Comparison of ENCODE assay signal across 22 mouse cellular contexts in genomic region chr10:87654112-87654511, GRCm38 (mm10).
DNase-seq lines count a peak whose midpoint lies in the region; ATAC-seq and TF ChIP-seq lines count a peak whose summit lies in the region.
"Had no signal": no experiment of that assay in that cellular context is flagged by ENCODE, and none has a peak within 500 bp of the region (broad histone marks: within the 10 kb centered on the region; RNA-seq: fewer than 3 reads in every experiment).

No protein-coding gene starts in this region.

- no peak overlapping the region for H3K4me2 ChIP-seq in stomach, embryonic 16.5 days (ENCODE audit: low read depth, low read length)
- no peak overlapping the region for H3K4me2 ChIP-seq in stomach, postnatal 0 days (replicated peaks; ENCODE audit: low read depth)
- H3K4me2 ChIP-seq: embryonic facial prominence, embryonic 15.5 days; forebrain, embryonic 15.5 days; heart, embryonic 15.5 days; hindbrain, embryonic 13.5 days had no signal

- 65% methylated on average over 4 of the region's 4 CpGs for WGBS in stomach, embryonic 16.5 days
- 51% methylated on average over 4 of the region's 4 CpGs for WGBS in stomach, postnatal 0 days

- H3K4me3 ChIP-seq in gastrocnemius, adult 2 months: no peak overlapping the region
- no peak overlapping the region for H3K4me3 ChIP-seq in stomach, embryonic 16.5 days (replicated peaks; ENCODE audit: low read length)
- H3K4me3 ChIP-seq in stomach, postnatal 0 days (ENCODE audit: low read depth, low read length): no peak overlapping the region
- H3K4me3 ChIP-seq: embryonic facial prominence, embryonic 15.5 days; forebrain, embryonic 15.5 days; heart, embryonic 10.5 days; heart, embryonic 15.5 days; hindbrain, embryonic 13.5 days had no signal

- ATAC-seq in stomach, embryonic 16.5 days (ENCODE audit: insufficient read depth, low FRiP score): no peak
- no peak for ATAC-seq in stomach, postnatal 0 days (ENCODE audit: low FRiP score, low TSS enrichment)
- ATAC-seq: forebrain, embryonic 15.5 days; hindbrain, postnatal 0 days had no signal

- no peaks in the 10 kb centered on the region for H3K27me3 ChIP-seq in stomach, embryonic 16.5 days (ENCODE audit: control insufficient read depth, insufficient read depth, low read length)
- H3K27me3 ChIP-seq in stomach, postnatal 0 days (ENCODE audit: control insufficient read depth, insufficient read depth, low read length): no peaks in the 10 kb centered on the region
- H3K27me3 ChIP-seq: embryonic facial prominence, embryonic 15.5 days; forebrain, embryonic 15.5 days; heart, embryonic 15.5 days; hindbrain, embryonic 13.5 days had no signal

- peak overlapping the region; percentile 31; the same call in 1 of the 2 replicates for H3K27ac ChIP-seq in gastrocnemius, adult 2 months
- H3K27ac ChIP-seq in stomach, embryonic 16.5 days (ENCODE audit: low read length): peak overlapping the region; percentile 25; the same call in 1 of the 2 replicates
- no peak overlapping the region for H3K27ac ChIP-seq in stomach, postnatal 0 days (replicated peaks)
- H3K27ac ChIP-seq: embryonic facial prominence, embryonic 15.5 days; forebrain, embryonic 15.5 days; heart, embryonic 10.5 days; heart, embryonic 15.5 days; hindbrain, embryonic 13.5 days; hindbrain, postnatal 0 days had no signal

- no peaks in the 10 kb centered on the region for H3K9me3 ChIP-seq in stomach, embryonic 16.5 days (replicated peaks; ENCODE audit: control insufficient read depth, low read length)
- H3K9me3 ChIP-seq in stomach, postnatal 0 days (ENCODE audit: control insufficient read depth, low read length): no peaks in the 10 kb centered on the region
- H3K9me3 ChIP-seq: embryonic facial prominence, embryonic 15.5 days; forebrain, embryonic 15.5 days; heart, embryonic 10.5 days; heart, embryonic 15.5 days; hindbrain, embryonic 13.5 days had no signal

- no peak for TF ChIP-seq CTCF in gastrocnemius, adult 2 months (IDR thresholded peaks at IDR 0.05)
- TF ChIP-seq CTCF in stomach, postnatal 0 days (IDR thresholded peaks at IDR 0.05; ENCODE audit: low read depth): no peak

- intact Hi-C loops in gastrocnemius, adult 2 months (cut with DNase I): no loop called here
- intact Hi-C loops in gastrocnemius, postnatal 36 days (cut with DNase I): loop anchor here (5.0 kb wide), 1 partner anchor 653 kb away; no protein-coding TSS in a partner anchor
- intact Hi-C loops in left cerebral cortex, postnatal 14 days (cut with DNase I): loop anchor here (10.0 kb wide), 1 partner anchor 651 kb away; no protein-coding TSS in a partner anchor
- intact Hi-C loops in left cerebral cortex, postnatal 10 days (cut with DNase I): loop anchor here (10.0 kb wide), 1 partner anchor 651 kb away; no protein-coding TSS in a partner anchor

- H3K9ac ChIP-seq in stomach, embryonic 16.5 days (ENCODE audit: low read length): no peak overlapping the region
- no peak overlapping the region for H3K9ac ChIP-seq in stomach, postnatal 0 days (ENCODE audit: low read length)
- H3K9ac ChIP-seq: embryonic facial prominence, embryonic 15.5 days; forebrain, embryonic 15.5 days; heart, embryonic 15.5 days; hindbrain, embryonic 13.5 days had no signal

- TF ChIP-seq EP300 in stomach, postnatal 0 days (optimal IDR thresholded peaks at IDR 0.05): no peak

- no peak for DNase-seq in gastrocnemius, adult 2 months
- no peak for DNase-seq in gastrocnemius, postnatal 36 days
- DNase-seq in left cerebral cortex, postnatal 14 days (ENCODE audit: low spot score in 2 of 2): peak; percentile 13 to 30
- no peak for DNase-seq in left cerebral cortex, postnatal 10 days (ENCODE audit: extremely low spot score in 1 of 2, low spot score in 2 of 2)
- no peak for DNase-seq in stomach, postnatal 0 days (ENCODE audit: low spot score)
- DNase-seq in kidney, adult 11 months: no peak
- DNase-seq: adrenal gland, adult 8-10 months; adrenal gland, postnatal 36 days; cerebellum, adult 11 months; cerebellum, adult 8-10 months; cerebellum, postnatal 14 days; embryo, embryonic 11 days; gastrocnemius, postnatal 25 days; heart, adult 11 months; heart, postnatal 14 days had no signal

- no peaks in the 10 kb centered on the region for H3K36me3 ChIP-seq in stomach, embryonic 16.5 days (ENCODE audit: control insufficient read depth, insufficient read depth, low read length)
- no peaks in the 10 kb centered on the region for H3K36me3 ChIP-seq in stomach, postnatal 0 days (ENCODE audit: control insufficient read depth, insufficient read depth, low read length)
- H3K36me3 ChIP-seq: embryonic facial prominence, embryonic 15.5 days; forebrain, embryonic 15.5 days; heart, embryonic 10.5 days; heart, embryonic 15.5 days; hindbrain, embryonic 13.5 days had no signal

- no peaks in the 10 kb centered on the region for H3K4me1 ChIP-seq in stomach, embryonic 16.5 days (ENCODE audit: control insufficient read depth, insufficient read depth, low read length)
- no peaks in the 10 kb centered on the region for H3K4me1 ChIP-seq in stomach, postnatal 0 days (replicated peaks; ENCODE audit: control insufficient read depth, insufficient read depth)
- H3K4me1 ChIP-seq: embryonic facial prominence, embryonic 15.5 days; heart, embryonic 10.5 days; heart, embryonic 15.5 days had no signal

Comparison
In these comparisons a context has a peak if more than half of its experiments do, and no peak if none do; other contexts are left out.
1. DNase-seq: peak in left cerebral cortex, postnatal 14 days (2 of 2); none in gastrocnemius, adult 2 months (single experiment), gastrocnemius, postnatal 36 days (0 of 2), left cerebral cortex, postnatal 10 days (0 of 2), stomach, postnatal 0 days (single experiment) and kidney, adult 11 months (single experiment).